In the genomic region with DNA sequence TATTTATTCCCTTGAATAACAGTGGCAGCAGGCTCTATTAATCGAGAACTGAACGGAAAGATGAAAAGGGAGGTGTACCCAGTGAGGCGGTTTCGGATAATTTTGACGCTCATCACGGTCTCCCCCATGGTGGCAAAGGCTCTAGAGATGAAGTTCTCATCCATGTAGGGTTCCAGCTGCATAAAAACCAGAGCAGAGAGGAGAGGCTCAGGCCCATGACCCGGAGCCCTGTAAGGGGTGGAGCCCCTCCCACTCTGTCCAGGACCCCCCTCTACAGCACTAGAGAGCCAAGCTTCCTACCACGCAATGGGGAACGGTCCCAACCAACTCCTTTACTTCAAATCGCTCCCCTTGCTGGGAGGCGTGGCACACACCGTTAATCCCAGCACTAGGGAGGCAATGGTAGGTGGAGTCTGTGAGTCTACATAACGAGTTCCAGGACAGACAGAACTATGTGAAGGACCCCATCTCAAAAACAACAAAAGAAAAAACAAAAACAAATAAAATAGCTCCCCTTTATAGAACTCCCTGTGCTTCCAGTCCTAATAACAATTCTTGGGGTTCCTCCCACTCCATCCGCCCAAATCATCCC, we compare ENCODE assay signal across 8 mouse cellular contexts. TPM values are rescaled to one million over a fixed set of nuclear protein-coding genes. Genes with fewer than 3 reads are reported as not detected.
DNase-seq lines count a peak whose midpoint lies in the region; ATAC-seq and TF ChIP-seq lines count a peak whose summit lies in the region.

No protein-coding gene starts in this region.

- H3K27ac ChIP-seq in liver, adult 2 months (replicated peaks; ENCODE audit: insufficient read depth, low read depth, low read length), result no peak overlapping the region
- peak overlapping the region; percentile 91 for H3K27ac ChIP-seq in embryonic facial prominence, embryonic 10.5 days (replicated peaks)
- no peak overlapping the region; the same call in 1 of the 2 replicates for H3K27ac ChIP-seq in intestine, embryonic 14.5 days (ENCODE audit: low read depth)
- no peak overlapping the region for H3K27ac ChIP-seq in neural tube, embryonic 12.5 days

- H3K36me3 ChIP-seq in liver, adult 2 months (ENCODE audit: control insufficient read depth, insufficient read depth, low read length), result peaks cover 5% of the 10 kb centered on the region; the same call in 1 of the 2 replicates
- H3K36me3 ChIP-seq in embryonic facial prominence, embryonic 10.5 days (replicated peaks), result peaks cover 62% of the 10 kb centered on the region
- H3K36me3 ChIP-seq in intestine, embryonic 14.5 days (ENCODE audit: control insufficient read depth, insufficient read depth, low read length), result peaks cover 43% of the 10 kb centered on the region
- peaks cover 38% of the 10 kb centered on the region for H3K36me3 ChIP-seq in neural tube, embryonic 12.5 days

- H3K4me2 ChIP-seq in intestine, embryonic 14.5 days (ENCODE audit: low read length), result peak overlapping the region; percentile 79
- H3K4me2 ChIP-seq in neural tube, embryonic 12.5 days (replicated peaks), result peak overlapping the region; percentile 76

- 69% methylated on average over 14 of the region's 14 CpGs for WGBS in liver, adult 2 months
- WGBS in embryonic facial prominence, embryonic 10.5 days, result 45% methylated on average over 14 of the region's 14 CpGs
- WGBS in intestine, embryonic 14.5 days, result 46% methylated on average over 14 of the region's 14 CpGs
- WGBS in neural tube, embryonic 12.5 days, result 51% methylated on average over 14 of the region's 14 CpGs

- H3K9me3 ChIP-seq in embryonic facial prominence, embryonic 10.5 days, result no peaks in the 10 kb centered on the region
- H3K9me3 ChIP-seq in intestine, embryonic 14.5 days (ENCODE audit: control insufficient read depth, low read length), result no peaks in the 10 kb centered on the region
- no peaks in the 10 kb centered on the region for H3K9me3 ChIP-seq in neural tube, embryonic 12.5 days

- peaks cover 8% of the 10 kb centered on the region for H3K4me1 ChIP-seq in liver, adult 2 months (ENCODE audit: control insufficient read depth, insufficient read depth, low read length)
- H3K4me1 ChIP-seq in embryonic facial prominence, embryonic 10.5 days, result peaks cover 20% of the 10 kb centered on the region
- peaks cover 10% of the 10 kb centered on the region for H3K4me1 ChIP-seq in intestine, embryonic 14.5 days (replicated peaks; ENCODE audit: control insufficient read depth, insufficient read depth, low read length)
- H3K4me1 ChIP-seq in neural tube, embryonic 12.5 days, result peaks cover 16% of the 10 kb centered on the region; the same call in 1 of the 2 replicates

- no peak for TF ChIP-seq CTCF in liver, adult 2 months (IDR thresholded peaks at IDR 0.05; ENCODE audit: low read depth, low read length)

- no peak for TF ChIP-seq POLR2A in liver, adult 2 months (IDR thresholded peaks at IDR 0.05; ENCODE audit: extremely low read depth, insufficient read depth, low read length)

- peak overlapping the region; percentile 91; the same call in 1 of the 2 replicates for H3K9ac ChIP-seq in liver, adult 2 months (ENCODE audit: low read depth, low read length)
- peak overlapping the region; percentile 84 for H3K9ac ChIP-seq in intestine, embryonic 14.5 days (ENCODE audit: low read length)
- H3K9ac ChIP-seq in neural tube, embryonic 12.5 days, result peak overlapping the region; percentile 87

- ATAC-seq in intestine, embryonic 14.5 days (replicated peaks; ENCODE audit: low FRiP score, low TSS enrichment, low read depth), result no peak
- no peak for ATAC-seq in neural tube, embryonic 12.5 days (ENCODE audit: low FRiP score, low read depth)

- no peak for DNase-seq in liver, adult 2 months (ENCODE audit: extremely low read depth, low read depth, low spot score)
- no peak for DNase-seq in liver
- no peak for DNase-seq in embryonic facial prominence, embryonic 10.5 days (ENCODE audit: low spot score)
- no peak for DNase-seq in intestine, embryonic 14.5 days (ENCODE audit: low spot score)
- no peak for DNase-seq in layer of hippocampus, postnatal 25 days (ENCODE audit: extremely low spot score in 1 of 2, low spot score in 1 of 2)
- no peak for DNase-seq in ovary, postnatal 36 days (ENCODE audit: low spot score)
- no peak for DNase-seq in T-cell, adult 2 months (ENCODE audit: low spot score)

- 0 out of 2 replicates have a peak, but pooled peaks cover 6% of the 10 kb centered on the region for H3K79me2 ChIP-seq in liver, adult 2 months (ENCODE audit: control insufficient read depth, insufficient read depth, low read length)

- no peaks in the 10 kb centered on the region for H3K27me3 ChIP-seq in liver, adult 2 months (ENCODE audit: control insufficient read depth, insufficient read depth, low read length)
- no peaks in the 10 kb centered on the region for H3K27me3 ChIP-seq in embryonic facial prominence, embryonic 10.5 days (replicated peaks; ENCODE audit: low read depth, poor library complexity, severe bottlenecking)
- H3K27me3 ChIP-seq in intestine, embryonic 14.5 days (replicated peaks; ENCODE audit: control insufficient read depth, insufficient read depth, low read length), result no peaks in the 10 kb centered on the region
- no peaks in the 10 kb centered on the region for H3K27me3 ChIP-seq in neural tube, embryonic 12.5 days (replicated peaks)

- H3K4me3 ChIP-seq in liver, adult 2 months (ENCODE audit: insufficient read depth, low read depth, low read length), result peak overlapping the region; percentile 81; the same call in 1 of the 2 replicates
- H3K4me3 ChIP-seq in embryonic facial prominence, embryonic 10.5 days, result peak overlapping the region; percentile 72
- H3K4me3 ChIP-seq in intestine, embryonic 14.5 days (ENCODE audit: low read depth, low read length), result peak overlapping the region; percentile 85
- peak overlapping the region; percentile 73 for H3K4me3 ChIP-seq in neural tube, embryonic 12.5 days

RNA-seq across cellular contexts. Expression of gene Trnau1ap, which starts 0.9 kb away (rescaled TPM):
- 28.3 and 29.5 TPM in 2 replicates for total RNA-seq in liver, adult 2 months (2014; rRNA removed)
- 11.2 and 12.2 TPM in 2 replicates for polyA plus RNA-seq in liver, adult 2 months (2012; rRNA removed)
- 83.5 and 83.8 TPM in 2 replicates for polyA plus RNA-seq in embryonic facial prominence, embryonic 10.5 days (2016; fragmentation: Nextera tagmentation; extraction: Ambion mirVana)
- polyA plus RNA-seq in intestine, embryonic 14.5 days (2014; fragmentation: Nextera tagmentation; extraction: Ambion mirVana), result 72.8 and 75.4 TPM in 2 replicates
- polyA plus RNA-seq in neural tube, embryonic 12.5 days (2016; fragmentation: Nextera tagmentation; extraction: Ambion mirVana), result 77.1 and 77.9 TPM in 2 replicates
- total RNA-seq in layer of hippocampus, postnatal 25 days (2021), result 10 to 100 TPM; 19.6 to 23.2 TPM

RNA-seq across cellular contexts. Expression of gene Rcc1, which starts 24.9 kb away (rescaled TPM):
- 3.0 and 4.2 TPM in 2 replicates for total RNA-seq in liver, adult 2 months (2014; rRNA removed)
- polyA plus RNA-seq in liver, adult 2 months (2012; rRNA removed), result 2.8 and 4.0 TPM in 2 replicates
- polyA plus RNA-seq in embryonic facial prominence, embryonic 10.5 days (2016; fragmentation: Nextera tagmentation; extraction: Ambion mirVana), result 160 and 172 TPM in 2 replicates
- 65.7 and 66.6 TPM in 2 replicates for polyA plus RNA-seq in intestine, embryonic 14.5 days (2014; fragmentation: Nextera tagmentation; extraction: Ambion mirVana)
- polyA plus RNA-seq in neural tube, embryonic 12.5 days (2016; fragmentation: Nextera tagmentation; extraction: Ambion mirVana), result 71.0 and 75.8 TPM in 2 replicates
- 10 to 100 TPM; 11.1 to 13.1 TPM for total RNA-seq in layer of hippocampus, postnatal 25 days (2021)

RNA-seq across cellular contexts. Expression of gene Rab42, which starts 25.3 kb away (rescaled TPM):
- 0.40 TPM in 1 of 2 replicates, not detected in the other for total RNA-seq in liver, adult 2 months (2014; rRNA removed)
- not detected in 2 replicates for polyA plus RNA-seq in liver, adult 2 months (2012; rRNA removed)
- polyA plus RNA-seq in embryonic facial prominence, embryonic 10.5 days (2016; fragmentation: Nextera tagmentation; extraction: Ambion mirVana), result 1.3 and 1.8 TPM in 2 replicates
- polyA plus RNA-seq in intestine, embryonic 14.5 days (2014; fragmentation: Nextera tagmentation; extraction: Ambion mirVana), result 1.6 and 1.7 TPM in 2 replicates
- 1.0 and 1.2 TPM in 2 replicates for polyA plus RNA-seq in neural tube, embryonic 12.5 days (2016; fragmentation: Nextera tagmentation; extraction: Ambion mirVana)
- 1 to 10 TPM; 1.7 TPM for total RNA-seq in layer of hippocampus, postnatal 25 days (2021)

RNA-seq across cellular contexts. Expression of gene Taf12, which starts 54.3 kb away (rescaled TPM):
- 5.7 and 7.5 TPM in 2 replicates for total RNA-seq in liver, adult 2 months (2014; rRNA removed)
- polyA plus RNA-seq in liver, adult 2 months (2012; rRNA removed), result 5.0 and 5.1 TPM in 2 replicates
- polyA plus RNA-seq in embryonic facial prominence, embryonic 10.5 days (2016; fragmentation: Nextera tagmentation; extraction: Ambion mirVana), result 58.8 and 59.3 TPM in 2 replicates
- polyA plus RNA-seq in intestine, embryonic 14.5 days (2014; fragmentation: Nextera tagmentation; extraction: Ambion mirVana), result 36.8 and 43.6 TPM in 2 replicates
- polyA plus RNA-seq in neural tube, embryonic 12.5 days (2016; fragmentation: Nextera tagmentation; extraction: Ambion mirVana), result 48.6 and 55.8 TPM in 2 replicates
- total RNA-seq in layer of hippocampus, postnatal 25 days (2021), result 10 to 100 TPM; 19.2 to 26.8 TPM

Comparison
In these comparisons a context has a peak if more than half of its experiments do, and no peak if none do; other contexts are left out.
1. RNA of gene Rcc1, which starts 24.9 kb away (polyA plus RNA-seq): 160 to 172 TPM in embryonic facial prominence, embryonic 10.5 days, 71.0 to 75.8 TPM in neural tube, embryonic 12.5 days and 65.7 to 66.6 TPM in intestine, embryonic 14.5 days; 2.8 to 4.0 TPM in liver, adult 2 months; every median in the first group is over 10 times any median in the second.
2. Peak in every context shown above with its lines, with median percentiles within 50 percentile points of each other: H3K4me3 ChIP-seq and H3K9ac ChIP-seq.